Comparison of ENCODE assay signal across 8 mouse cellular contexts in genomic region chr6:108661412-108661811, GRCm38 (mm10). TPM values are rescaled to one million over a fixed set of nuclear protein-coding genes. Genes with fewer than 3 reads are reported as not detected.
A peak's percentile ranks its signal among the peaks of the same experiment; 100 is the strongest.
DNase-seq lines count a peak whose midpoint lies in the region; ATAC-seq lines count a peak whose summit lies in the region.

No protein-coding gene starts in this region.

- peaks cover 2% of the 10 kb centered on the region; the same call in 1 of the 2 replicates for H3K36me3 ChIP-seq in erythroblast, embryonic 14.5 days (ENCODE audit: control insufficient read depth)
- peaks cover 11% of the 10 kb centered on the region; the same call in 1 of the 2 replicates for H3K36me3 ChIP-seq in embryonic facial prominence, embryonic 14.5 days (ENCODE audit: control insufficient read depth, insufficient read depth, low read length)
- H3K36me3 ChIP-seq in heart, embryonic 10.5 days = peaks cover 20% of the 10 kb centered on the region
- peaks cover 18% of the 10 kb centered on the region for H3K36me3 ChIP-seq in kidney, embryonic 15.5 days

- 1% methylated on average over 17 of the region's 17 CpGs for WGBS in embryonic facial prominence, embryonic 14.5 days
- 0% methylated on average over 17 of the region's 17 CpGs for WGBS in heart, embryonic 10.5 days
- under 1% methylated on average over 17 of the region's 17 CpGs for WGBS in kidney, embryonic 15.5 days

- peaks cover 47% of the 10 kb centered on the region for H3K27me3 ChIP-seq in erythroblast, embryonic 14.5 days (ENCODE audit: control insufficient read depth)
- peaks cover 3% of the 10 kb centered on the region; the same call in 1 of the 2 replicates for H3K27me3 ChIP-seq in embryonic facial prominence, embryonic 14.5 days (replicated peaks; ENCODE audit: control insufficient read depth, insufficient read depth, low read length)
- peaks cover 15% of the 10 kb centered on the region; the same call in 1 of the 2 replicates for H3K27me3 ChIP-seq in heart, embryonic 10.5 days (ENCODE audit: insufficient read depth, poor library complexity, severe bottlenecking)
- H3K27me3 ChIP-seq in kidney, embryonic 15.5 days = 0 out of 2 replicates have a peak, but pooled peaks cover 3% of the 10 kb centered on the region

- H3K4me2 ChIP-seq in embryonic facial prominence, embryonic 14.5 days (ENCODE audit: low read depth, low read length) = peak overlapping the region; percentile 96
- peak overlapping the region; percentile 95 for H3K4me2 ChIP-seq in kidney, embryonic 15.5 days

- H3K4me1 ChIP-seq in erythroblast, embryonic 14.5 days (ENCODE audit: control insufficient read depth) = peaks cover 2% of the 10 kb centered on the region; the same call in 1 of the 2 replicates
- peaks cover 15% of the 10 kb centered on the region; the same call in 1 of the 2 replicates for H3K4me1 ChIP-seq in embryonic facial prominence, embryonic 14.5 days (ENCODE audit: control insufficient read depth, insufficient read depth, low read length)
- H3K4me1 ChIP-seq in heart, embryonic 10.5 days = peaks cover 39% of the 10 kb centered on the region
- H3K4me1 ChIP-seq in kidney, embryonic 15.5 days = peaks cover 42% of the 10 kb centered on the region

- no peaks in the 10 kb centered on the region for H3K9me3 ChIP-seq in erythroblast, embryonic 14.5 days (ENCODE audit: control insufficient read depth, low read length)
- H3K9me3 ChIP-seq in embryonic facial prominence, embryonic 14.5 days (ENCODE audit: control insufficient read depth, low read length) = no peaks in the 10 kb centered on the region
- H3K9me3 ChIP-seq in heart, embryonic 10.5 days = no peaks in the 10 kb centered on the region
- no peaks in the 10 kb centered on the region for H3K9me3 ChIP-seq in kidney, embryonic 15.5 days (replicated peaks)

- DNase-seq in embryonic facial prominence, embryonic 14.5 days (ENCODE audit: low spot score) = peak; percentile 94
- DNase-seq in heart, embryonic 10.5 days (ENCODE audit: low spot score) = peak; percentile 89
- DNase-seq in liver = peak; percentile 74
- peak; percentile 58 to 84 for DNase-seq in monocyte, adult 2 months (ENCODE audit: low read depth in 1 of 2, low spot score in 2 of 2)
- peak; percentile 82 to 87 for DNase-seq in spleen, postnatal 36 days (ENCODE audit: low spot score in 2 of 2)

- no peak; the same call in 1 of the 2 replicates for ATAC-seq in erythroblast, adult 5-6 weeks (replicated peaks; ENCODE audit: low FRiP score, poor library complexity, severe bottlenecking)
- no peak for ATAC-seq in embryonic facial prominence, embryonic 14.5 days (ENCODE audit: low read depth)
- ATAC-seq in kidney, embryonic 15.5 days (replicated peaks; ENCODE audit: low FRiP score) = no peak

- peak overlapping the region; percentile 60 for H3K4me3 ChIP-seq in erythroblast, embryonic 14.5 days (replicated peaks)
- peak overlapping the region; percentile 57 for H3K4me3 ChIP-seq in embryonic facial prominence, embryonic 14.5 days (ENCODE audit: low read depth, low read length)
- peak overlapping the region; percentile 74 for H3K4me3 ChIP-seq in heart, embryonic 10.5 days
- peak overlapping the region; percentile 60 for H3K4me3 ChIP-seq in kidney, embryonic 15.5 days (replicated peaks)

- peak overlapping the region; percentile 95 for H3K27ac ChIP-seq in embryonic facial prominence, embryonic 14.5 days (replicated peaks; ENCODE audit: low read depth, low read length)
- peak overlapping the region; percentile 96 for H3K27ac ChIP-seq in heart, embryonic 10.5 days
- H3K27ac ChIP-seq in kidney, embryonic 15.5 days = peak overlapping the region; percentile 98

- H3K9ac ChIP-seq in embryonic facial prominence, embryonic 14.5 days (ENCODE audit: low read depth, low read length) = peak overlapping the region; percentile 69
- H3K9ac ChIP-seq in kidney, embryonic 15.5 days = peak overlapping the region; percentile 56

RNA-seq across cellular contexts. Expression of gene Bhlhe40, which starts 1.0 kb away (rescaled TPM):
- polyA plus RNA-seq in erythroblast, embryonic 14.5 days (2012) = 0.17 and 0.20 TPM in 2 replicates
- 3.3 and 8.6 TPM in 2 replicates for total RNA-seq in erythroblast, adult 5-6 weeks (2015; ENCODE audit: low replicate concordance)
- total RNA-seq in erythroblast, adult 5-6 weeks (2017; ENCODE audit: low replicate concordance) = 2.9 and 11.7 TPM in 2 replicates
- 17.1 and 20.8 TPM in 2 replicates for polyA plus RNA-seq in embryonic facial prominence, embryonic 14.5 days (2014; fragmentation: Nextera tagmentation; extraction: Ambion mirVana)
- 7.8 and 10.8 TPM in 2 replicates for polyA plus RNA-seq in heart, embryonic 10.5 days (2016; fragmentation: Nextera tagmentation; extraction: Ambion mirVana)
- polyA plus RNA-seq in kidney, embryonic 15.5 days (2015; fragmentation: Nextera tagmentation; extraction: Ambion mirVana) = 15.9 and 16.0 TPM in 2 replicates
